Comparison of ENCODE assay signal across 8 mouse cellular contexts in genomic region chr15:78914091-78914822, GRCm38 (mm10). TPM values are rescaled to one million over a fixed set of nuclear protein-coding genes. Genes with fewer than 3 reads are reported as not detected.
DNase-seq lines count a peak whose midpoint lies in the region; ATAC-seq and TF ChIP-seq lines count a peak whose summit lies in the region.

No protein-coding gene starts in this region.

- intact Hi-C loops in left cerebral cortex, postnatal 10 days (cut with DNase I), result no loop called here

- H3K27ac ChIP-seq in bone marrow macrophage, adult 2 months (ENCODE audit: insufficient read depth, low read depth, low read length), result no peak overlapping the region
- H3K27ac ChIP-seq in embryonic fibroblast, embryonic 13.5 days (ENCODE audit: insufficient read depth, low read length), result no peak overlapping the region

- H3K4me3 ChIP-seq in bone marrow macrophage, adult 2 months (ENCODE audit: insufficient read depth, low read length), result peak overlapping the region; percentile 76
- H3K4me3 ChIP-seq in embryonic fibroblast, embryonic 13.5 days (ENCODE audit: insufficient read depth, low read length), result peak overlapping the region; percentile 41

- no peak for TF ChIP-seq CTCF in bone marrow macrophage, adult 2 months (IDR thresholded peaks at IDR 0.05; ENCODE audit: low read depth, low read length)
- no peak for TF ChIP-seq CTCF in embryonic fibroblast, embryonic 13.5 days (IDR thresholded peaks at IDR 0.05; ENCODE audit: borderline replicate concordance, insufficient read depth, low read length)

- no peak for TF ChIP-seq POLR2A in bone marrow macrophage, adult 2 months (IDR thresholded peaks at IDR 0.05; ENCODE audit: borderline replicate concordance, low read depth, low read length)
- no peak for TF ChIP-seq POLR2A in embryonic fibroblast, embryonic 13.5 days (IDR thresholded peaks at IDR 0.05; ENCODE audit: low read depth, low read length)

- ATAC-seq in monocyte, adult 5-6 weeks (replicated peaks; ENCODE audit: insufficient number of reproducible peaks, low FRiP score, low TSS enrichment, poor library complexity, severe bottlenecking), result no peak

- peaks cover 8% of the 10 kb centered on the region for H3K4me1 ChIP-seq in bone marrow macrophage, adult 2 months (ENCODE audit: control insufficient read depth, insufficient read depth, low read length)
- peaks cover 2% of the 10 kb centered on the region; the same call in 1 of the 2 replicates for H3K4me1 ChIP-seq in embryonic fibroblast, embryonic 13.5 days (ENCODE audit: control insufficient read depth, insufficient read depth, low read length)

- peak; percentile 46 to 67 for DNase-seq in left cerebral cortex, adult 18-20 months (ENCODE audit: low spot score in 2 of 2)
- no peak for DNase-seq in left cerebral cortex, adult 11 months (ENCODE audit: low spot score)
- DNase-seq in left cerebral cortex, postnatal 10 days (ENCODE audit: extremely low spot score in 1 of 2, low spot score in 2 of 2), result peak; percentile 51 to 81
- peak; percentile 59 for DNase-seq in neural tube, embryonic 10.5 days (ENCODE audit: extremely low spot score, low spot score)
- no peak for DNase-seq in adrenal gland, postnatal 10 days

RNA-seq across cellular contexts. Expression of gene Pdxp, which starts 0.5 kb away (rescaled TPM):
- total RNA-seq in left cerebral cortex, adult 18-20 months (2021), result 100 to 1,000 TPM; 178 to 191 TPM
- 1.7 and 2.3 TPM in 2 replicates for polyA plus RNA-seq in bone marrow macrophage, adult 2 months (2012; ENCODE audit: insufficient read depth, insufficient read length, missing spikeins)
- polyA plus RNA-seq in embryonic fibroblast, embryonic 13.5 days (2011; ENCODE audit: insufficient read length, low read depth, missing spikeins), result 3.0 and 4.2 TPM in 2 replicates
- total RNA-seq in left cerebral cortex, postnatal 10 days (2021), result 100 to 1,000 TPM; 146 to 158 TPM
- 1.1 to 3.5 TPM in 2 of 3 replicates, not detected in the other for total RNA-seq in monocyte, adult 5-6 weeks (2017)
- 1 to 10 TPM; 5.2 to 6.1 TPM for total RNA-seq in adrenal gland, postnatal 10 days (2021)

RNA-seq across cellular contexts. Expression of gene Lgals1, which starts 12.3 kb away (rescaled TPM):
- 10 to 100 TPM; 26.4 to 26.8 TPM for total RNA-seq in left cerebral cortex, adult 18-20 months (2021)
- polyA plus RNA-seq in bone marrow macrophage, adult 2 months (2012; ENCODE audit: insufficient read depth, insufficient read length, missing spikeins), result 1,085 and 1,245 TPM in 2 replicates
- polyA plus RNA-seq in embryonic fibroblast, embryonic 13.5 days (2011; ENCODE audit: insufficient read length, low read depth, missing spikeins), result 4,027 and 4,662 TPM in 2 replicates
- 10 to 100 TPM; 24.1 to 25.3 TPM for total RNA-seq in left cerebral cortex, postnatal 10 days (2021)
- 404 to 1,073 TPM (median 510 TPM) in 3 replicates for total RNA-seq in monocyte, adult 5-6 weeks (2017)
- total RNA-seq in adrenal gland, postnatal 10 days (2021), result 100 to 1,000 TPM; 601 to 606 TPM

RNA-seq across cellular contexts. Expression of gene Sh3bp1, which starts 14.7 kb away (rescaled TPM):
- 10 to 100 TPM; 33.8 to 39.9 TPM for total RNA-seq in left cerebral cortex, adult 18-20 months (2021)
- polyA plus RNA-seq in bone marrow macrophage, adult 2 months (2012; ENCODE audit: insufficient read depth, insufficient read length, missing spikeins), result 158 and 180 TPM in 2 replicates
- polyA plus RNA-seq in embryonic fibroblast, embryonic 13.5 days (2011; ENCODE audit: insufficient read length, low read depth, missing spikeins), result 44.1 and 47.8 TPM in 2 replicates
- total RNA-seq in left cerebral cortex, postnatal 10 days (2021), result 1 to 10 TPM; 8.7 to 9.4 TPM
- total RNA-seq in monocyte, adult 5-6 weeks (2017), result 18.5 to 41.3 TPM (median 19.2 TPM) in 3 replicates
- 10 to 100 TPM; 11.7 to 17.1 TPM for total RNA-seq in adrenal gland, postnatal 10 days (2021)

RNA-seq across cellular contexts. Expression of gene Gm49510, which starts 14.8 kb away (rescaled TPM):
- total RNA-seq in left cerebral cortex, adult 18-20 months (2021), result under 1 TPM in 1 of 2 experiments, not detected in 1; 0.52 TPM
- not detected in 2 replicates for polyA plus RNA-seq in bone marrow macrophage, adult 2 months (2012; ENCODE audit: insufficient read depth, insufficient read length, missing spikeins)
- polyA plus RNA-seq in embryonic fibroblast, embryonic 13.5 days (2011; ENCODE audit: insufficient read length, low read depth, missing spikeins), result 0.61 TPM in 1 of 2 replicates, not detected in the other
- total RNA-seq in left cerebral cortex, postnatal 10 days (2021), result not detected
- 1.7 to 3.9 TPM (median 1.9 TPM) in 3 replicates for total RNA-seq in monocyte, adult 5-6 weeks (2017)
- total RNA-seq in adrenal gland, postnatal 10 days (2021), result not detected

RNA-seq across cellular contexts. Expression of gene Nol12, which starts 20.5 kb away (rescaled TPM):
- 10 to 100 TPM; 37.3 to 44.0 TPM for total RNA-seq in left cerebral cortex, adult 18-20 months (2021)
- polyA plus RNA-seq in bone marrow macrophage, adult 2 months (2012; ENCODE audit: insufficient read depth, insufficient read length, missing spikeins), result 25.7 and 28.1 TPM in 2 replicates
- polyA plus RNA-seq in embryonic fibroblast, embryonic 13.5 days (2011; ENCODE audit: insufficient read length, low read depth, missing spikeins), result 46.6 and 55.4 TPM in 2 replicates
- total RNA-seq in left cerebral cortex, postnatal 10 days (2021), result 10 to 100 TPM; 40.9 to 41.4 TPM
- 8.3 to 18.0 TPM (median 11.6 TPM) in 3 replicates for total RNA-seq in monocyte, adult 5-6 weeks (2017)
- total RNA-seq in adrenal gland, postnatal 10 days (2021), result 10 to 100 TPM; 34.4 to 35.2 TPM

Comparison
In these comparisons a context has a peak if more than half of its experiments do, and no peak if none do; other contexts are left out.
1. DNase-seq: peak in left cerebral cortex, adult 18-20 months (2 of 2), left cerebral cortex, postnatal 10 days (2 of 2) and neural tube, embryonic 10.5 days (single experiment); none in left cerebral cortex, adult 11 months (single experiment) and adrenal gland, postnatal 10 days (single experiment).
2. RNA of gene Pdxp, which starts 0.5 kb away (total RNA-seq): 178 to 191 TPM in left cerebral cortex, adult 18-20 months and 146 to 158 TPM in left cerebral cortex, postnatal 10 days; 5.2 to 6.1 TPM in adrenal gland, postnatal 10 days and 1.1 to 3.5 TPM in monocyte, adult 5-6 weeks; every median in the first group is over 10 times any median in the second.
3. RNA of gene Lgals1, which starts 12.3 kb away (total RNA-seq): 601 to 606 TPM in adrenal gland, postnatal 10 days and 404 to 1,073 TPM in monocyte, adult 5-6 weeks; 26.4 to 26.8 TPM in left cerebral cortex, adult 18-20 months and 24.1 to 25.3 TPM in left cerebral cortex, postnatal 10 days; every median in the first group is over 10 times any median in the second.